Mouse (Mus musculus) C2C12 (cell line): ENCODE results near the gene Tnfaip3. TPM values are rescaled to one million over a fixed set of nuclear protein-coding genes. Genes with fewer than 3 reads are reported as not detected.

Experiments
- H3K27me3 ChIP-seq: one replicate; pipeline ENCODE4 v1.6.1; 2011; ENCODE audit not compliant: control insufficient read depth, insufficient read depth, insufficient read length
- H3K36me3 ChIP-seq: one replicate; pipeline ENCODE4 v1.6.1; 2011; ENCODE audit not compliant: control insufficient read depth, insufficient read depth
- H3K4me3 ChIP-seq: one replicate; pipeline ENCODE4 v1.5.1; 2011; ENCODE audit warnings: mild to moderate bottlenecking, control low read depth; ENCODE audit not compliant: poor library complexity, insufficient read depth, severe bottlenecking
- H3K79me2 ChIP-seq: one replicate; pipeline ENCODE4 v1.6.1; 2011; ENCODE audit not compliant: control insufficient read depth, insufficient read depth
- H3K79me3 ChIP-seq: one replicate; pipeline ENCODE4 v1.6.1; 2011; ENCODE audit warnings: low read depth, control low read depth
- H3ac ChIP-seq: one replicate; pipeline ENCODE3; 2011; ENCODE audit warnings: low read depth; ENCODE audit not compliant: control insufficient read depth, insufficient read length
- CEBPB ChIP-seq: IDR thresholded peaks from one replicate; pipeline ENCODE4 v1.6.1; 2011; ENCODE audit warnings: low read depth, mild to moderate bottlenecking, control low read depth, moderate library complexity
- CTCF ChIP-seq: IDR thresholded peaks from one replicate; pipeline ENCODE4 v1.5.1; 2011; ENCODE audit not compliant: control insufficient read depth, insufficient read depth, insufficient read length
- FOSL1 ChIP-seq: IDR thresholded peaks from one replicate; pipeline ENCODE4 v1.8.0; 2011; ENCODE audit warnings: mild to moderate bottlenecking, low read length; ENCODE audit not compliant: poor library complexity, insufficient read depth, severe bottlenecking
- MAX ChIP-seq: IDR thresholded peaks from one replicate; pipeline ENCODE4 v1.6.1; 2011; ENCODE audit warnings: mild to moderate bottlenecking, control low read depth
- MYOD1 ChIP-seq: IDR thresholded peaks from one replicate; pipeline ENCODE4 v1.6.1; 2011; ENCODE audit warnings: low read depth; ENCODE audit not compliant: control insufficient read depth, insufficient read length
- MYOG ChIP-seq: IDR thresholded peaks from one replicate; pipeline ENCODE4 v1.6.1; 2011; ENCODE audit not compliant: control insufficient read depth, insufficient read length; ENCODE audit errors: extremely low read depth
- USF1 ChIP-seq: IDR thresholded peaks from one replicate; pipeline ENCODE4 v1.6.1; 2011; ENCODE audit warnings: low read depth, mild to moderate bottlenecking, control low read depth, moderate library complexity
- polyA plus RNA-seq: library from polyadenylated mRNA; unstranded; fragments of >200 nt; fragmentation: generic; extraction: Trizol; gene quantifications from one replicate; pipeline ENCODE4 v1.2.1, GENCODE M21; 2012; ENCODE audit warnings: missing spikeins

The Tnfaip3 gene
- polyA plus RNA-seq, 1 experiment: 4.3 TPM

- Histone ChIP-seq H3K27me3 (no peaks in the 10 kb centered on the region), H3K79me2 (no peaks in the 10 kb centered on the region), H3K4me3 (no peak overlapping the region), H3K36me3 (no peaks in the 10 kb centered on the region), H3ac (no peak overlapping the region), H3K79me3 (no peaks in the 10 kb centered on the region)
- TF ChIP-seq MYOD1 (no peak), CTCF (no peak), USF1 (no peak), CEBPB (no peak), FOSL1 (no peak), MAX (no peak), MYOG (no peak)
These were observed 24.7 kb upstream of the Tnfaip3 start for GRCm38 (mm10) chr10:19040147-19040546.

GRCm38 (mm10) chr10:19034764-19035163 lies 19.3 kb upstream of the Tnfaip3 start:
- H3ac ChIP-seq: no peak overlapping the region
- H3K79me3 ChIP-seq: no peaks in the 10 kb centered on the region
- no peaks in the 10 kb centered on the region for H3K79me2 ChIP-seq
- no peaks in the 10 kb centered on the region for H3K27me3 ChIP-seq
- H3K36me3 ChIP-seq: no peaks in the 10 kb centered on the region
- TF ChIP-seq CEBPB (no peak), FOSL1 (no peak), MAX (no peak), CTCF (no peak), USF1 (no peak), MYOG (no peak), MYOD1 (no peak)
- no peak overlapping the region for H3K4me3 ChIP-seq

GRCm38 (mm10) chr10:19033696-19034095 lies 18.2 kb upstream of the Tnfaip3 start:
- no peaks in the 10 kb centered on the region for H3K79me2 ChIP-seq
- no peak for TF ChIP-seq FOSL1
- TF ChIP-seq MYOD1: no peak
- TF ChIP-seq CTCF: no peak
- no peak for TF ChIP-seq MAX
- TF ChIP-seq CEBPB: no peak
- TF ChIP-seq USF1: no peak
- no peak for TF ChIP-seq MYOG
- H3K36me3 ChIP-seq: no peaks in the 10 kb centered on the region
- no peaks in the 10 kb centered on the region for H3K27me3 ChIP-seq
- H3K4me3 ChIP-seq: no peak overlapping the region
- no peak overlapping the region for H3ac ChIP-seq
- no peaks in the 10 kb centered on the region for H3K79me3 ChIP-seq

- TF ChIP-seq MYOD1 (no peak), MYOG (no peak), MAX (no peak), FOSL1 (no peak), CTCF (no peak), CEBPB (no peak), USF1 (no peak)
- H3K4me3 ChIP-seq: no peak overlapping the region
- H3ac ChIP-seq: no peak overlapping the region
- no peaks in the 10 kb centered on the region for H3K79me3 ChIP-seq
- no peaks in the 10 kb centered on the region for H3K27me3 ChIP-seq
- no peaks in the 10 kb centered on the region for H3K79me2 ChIP-seq
- H3K36me3 ChIP-seq: no peaks in the 10 kb centered on the region
These were observed 16.4 kb upstream of the Tnfaip3 start for GRCm38 (mm10) chr10:19031875-19032274.

GRCm38 (mm10) chr10:19030628-19031027 lies 15.2 kb upstream of the Tnfaip3 start:
- no peak overlapping the region for H3K4me3 ChIP-seq
- H3K79me3 ChIP-seq: no peaks in the 10 kb centered on the region
- H3K79me2 ChIP-seq: no peaks in the 10 kb centered on the region
- H3K27me3 ChIP-seq: no peaks in the 10 kb centered on the region
- H3K36me3 ChIP-seq: no peaks in the 10 kb centered on the region
- no peak overlapping the region for H3ac ChIP-seq
- TF ChIP-seq USF1 (no peak), FOSL1 (no peak), MYOG (no peak), MYOD1 (no peak), CEBPB (no peak), CTCF (no peak), MAX (no peak)

- H3ac ChIP-seq: no peak overlapping the region
- H3K36me3 ChIP-seq: no peaks in the 10 kb centered on the region
- TF ChIP-seq MYOG: no peak
- TF ChIP-seq FOSL1: no peak
- TF ChIP-seq USF1: no peak
- TF ChIP-seq MAX: peak; percentile 36
- TF ChIP-seq CEBPB: no peak
- no peak for TF ChIP-seq CTCF
- TF ChIP-seq MYOD1: no peak
- H3K79me2 ChIP-seq: no peaks in the 10 kb centered on the region
- no peak overlapping the region for H3K4me3 ChIP-seq
- H3K79me3 ChIP-seq: no peaks in the 10 kb centered on the region
- H3K27me3 ChIP-seq: no peaks in the 10 kb centered on the region
These were observed 11.3 kb upstream of the Tnfaip3 start for GRCm38 (mm10) chr10:19026710-19027109.
